Mouse (Mus musculus) cerebellum, adult 11 months (tissue): Measurements from ENCODE around the gene Nudt17.
A peak's percentile ranks its signal among the peaks of the same experiment; 100 is the strongest.
"Not testable (repeated sequence)": the region's sequence is repeated elsewhere in the genome, so short reads cannot be mapped to it uniquely, and the experiment has no call there.

Experiments
- DNase-seq: peaks from one replicate; pipeline ENCODE4 v3.0.0; 2022

The Nudt17 gene

DNA sequence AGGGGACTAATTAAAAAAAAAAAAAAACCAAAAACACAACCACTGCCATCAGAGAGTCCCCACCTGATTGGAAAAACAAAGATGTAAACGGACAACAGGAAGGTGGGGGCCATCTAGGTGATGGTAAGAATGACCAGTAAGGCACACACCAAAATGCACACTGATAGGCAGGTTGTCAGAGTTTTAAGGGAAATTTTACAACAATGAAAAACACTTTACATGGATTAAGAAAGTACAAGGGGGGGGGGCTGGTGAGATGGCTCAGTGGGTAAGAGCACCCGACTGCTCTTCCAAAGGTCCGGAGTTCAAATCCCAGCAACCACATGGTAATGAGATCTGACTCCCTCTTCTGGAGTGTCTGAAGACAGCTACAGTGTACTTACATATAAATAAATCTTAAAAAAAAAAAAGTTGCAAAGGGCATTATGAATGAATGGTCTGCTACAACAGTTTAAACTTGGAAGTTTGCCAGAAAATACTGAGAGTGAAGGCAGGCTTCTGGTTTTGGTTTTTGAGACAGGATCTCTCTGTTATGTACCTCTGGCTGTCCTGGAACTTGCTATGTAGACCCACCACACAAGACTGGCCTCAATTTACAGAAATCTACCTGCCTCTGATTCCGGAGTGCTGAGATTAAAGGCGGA lies 39.8 kb downstream of the Nudt17 start:
- DNase-seq = no peak

DNA sequence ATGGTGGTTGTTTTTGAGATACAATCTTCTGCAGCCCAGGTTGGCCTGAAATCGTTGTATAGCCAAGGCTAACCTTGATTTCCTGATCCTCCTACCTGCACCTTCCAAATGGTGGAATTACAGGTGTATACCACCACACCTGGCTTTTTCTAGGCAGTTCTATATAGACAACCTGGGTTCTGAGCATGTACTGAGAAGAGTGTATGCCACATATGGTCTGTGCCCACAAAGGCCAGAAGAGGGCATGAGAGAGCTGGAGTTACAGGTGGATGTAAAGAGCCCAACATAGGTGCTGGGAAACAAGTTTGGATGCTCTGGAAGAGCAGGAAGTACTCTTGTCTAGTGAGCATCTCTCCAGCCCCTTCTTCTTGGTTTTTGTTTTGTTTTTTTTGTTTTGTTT lies 41.0 kb downstream of the Nudt17 start:
- no peak for DNase-seq

DNA sequence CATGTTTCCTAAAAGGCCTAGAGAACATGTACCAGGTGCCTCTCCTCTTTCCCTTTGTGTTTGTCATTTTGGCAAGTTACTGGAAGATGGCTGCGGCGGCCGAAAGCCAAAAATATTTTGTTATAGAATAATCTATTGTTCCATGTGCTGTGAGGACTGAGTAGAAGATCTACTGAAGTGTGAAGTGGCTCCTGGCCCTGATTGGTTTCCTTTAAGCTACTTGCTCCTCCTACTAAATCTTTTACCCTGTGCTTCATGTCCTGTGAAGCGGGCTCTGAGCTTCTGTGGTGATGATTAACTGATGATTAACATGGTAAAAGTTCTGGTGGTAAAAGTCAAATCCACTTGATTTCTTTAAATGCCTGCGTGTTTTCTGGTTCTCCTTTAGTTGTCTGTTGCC lies 41.4 kb downstream of the Nudt17 start:
- no peak for DNase-seq

DNA sequence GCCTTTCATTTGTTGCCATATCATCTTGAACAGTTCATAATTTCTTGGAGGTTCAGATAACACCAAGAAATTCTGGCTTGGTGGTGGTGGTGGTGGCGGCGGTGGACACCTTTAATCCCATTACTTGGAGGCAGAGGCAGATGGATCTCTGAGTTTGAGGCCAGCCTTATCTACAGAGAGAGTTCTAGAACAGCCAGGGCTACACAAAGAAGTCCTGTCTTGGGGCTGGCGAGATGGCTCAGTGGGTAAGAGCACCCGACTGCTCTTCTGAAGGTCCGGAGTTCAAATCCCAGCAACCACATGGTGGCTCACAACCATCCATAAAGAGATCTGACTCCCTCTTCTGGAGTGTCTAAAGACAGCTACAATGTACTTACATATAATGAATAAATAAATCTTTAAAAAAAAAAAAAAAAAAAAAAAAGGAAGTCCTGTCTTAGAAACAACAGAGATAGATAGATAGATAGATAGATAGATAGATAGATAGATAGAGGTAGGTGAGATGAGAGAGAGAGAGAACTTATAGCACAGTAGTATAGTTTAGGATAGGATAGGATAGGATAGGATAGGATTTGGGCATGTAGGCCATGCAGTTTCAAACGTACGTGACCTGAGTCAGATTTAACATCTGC lies 42.5 kb downstream of the Nudt17 start:
- DNase-seq = not testable (repeated sequence)

DNA sequence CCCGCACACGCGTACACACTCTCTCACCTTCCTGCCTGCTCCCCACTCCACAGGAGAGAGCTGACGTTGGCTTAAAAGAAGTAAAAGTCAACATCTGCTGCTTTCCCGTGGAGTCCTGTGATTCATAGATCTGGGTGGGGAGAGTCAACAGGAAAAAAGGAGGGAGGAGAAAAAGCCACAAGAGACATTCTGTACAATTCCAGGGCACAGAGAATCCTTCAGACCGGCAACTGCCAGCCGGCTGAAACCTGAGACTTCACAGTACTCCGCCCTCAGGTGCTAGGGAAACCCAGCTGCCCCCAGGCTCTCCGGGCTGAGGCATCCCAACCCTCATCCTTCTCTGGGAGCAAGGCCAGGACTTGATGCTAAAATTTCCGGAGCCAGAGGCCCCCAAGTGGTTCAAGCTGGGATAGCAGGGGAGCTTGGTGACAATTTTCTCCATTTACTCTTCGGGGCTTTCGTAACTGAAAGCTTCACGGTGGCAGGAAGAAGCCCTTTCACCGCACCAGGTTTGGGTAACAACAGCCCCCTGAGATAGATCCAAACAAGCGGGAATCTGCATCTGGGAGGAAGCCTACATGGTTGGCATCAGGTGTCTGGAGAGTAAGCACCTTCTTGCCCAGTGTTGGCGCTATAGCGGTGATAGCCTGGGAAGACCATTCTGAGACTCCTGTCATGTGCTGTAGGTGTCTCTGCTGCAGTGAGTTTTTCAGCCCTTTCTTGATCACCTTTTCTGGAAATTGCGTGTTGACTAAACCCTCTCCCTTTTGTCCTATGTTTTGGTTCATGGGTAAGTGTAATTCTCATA lies 44.7 kb downstream of the Nudt17 start:
- DNase-seq = peak; percentile 88

DNA sequence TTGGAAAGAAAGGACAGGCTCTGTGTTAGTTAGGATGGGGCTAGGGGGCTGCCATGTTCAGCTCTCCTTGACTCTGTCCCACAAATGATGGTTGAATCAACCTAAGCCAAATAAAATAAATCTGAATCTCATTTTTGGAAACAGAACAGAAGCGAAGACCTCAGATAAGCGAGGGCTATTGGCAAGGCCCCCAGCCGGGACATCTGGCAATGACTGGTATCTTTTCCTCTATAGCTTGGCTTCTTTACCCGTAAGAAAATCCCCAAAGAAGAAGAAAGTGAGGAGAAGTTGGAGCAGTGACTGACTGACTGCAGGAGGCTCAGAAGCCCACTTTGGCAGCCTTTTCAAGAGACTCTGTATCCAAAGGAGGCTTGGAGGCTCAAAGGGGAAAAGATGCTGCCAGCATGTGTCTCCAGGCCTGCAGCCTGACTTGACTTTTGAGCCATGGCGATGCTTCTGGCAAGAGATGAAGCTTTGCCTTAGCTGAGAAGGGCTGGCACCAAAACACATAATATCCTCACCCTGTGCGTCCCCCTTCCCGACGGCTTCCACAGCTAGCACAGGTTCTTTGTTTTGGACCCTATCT lies 45.5 kb downstream of the Nudt17 start:
- DNase-seq = no peak

DNA sequence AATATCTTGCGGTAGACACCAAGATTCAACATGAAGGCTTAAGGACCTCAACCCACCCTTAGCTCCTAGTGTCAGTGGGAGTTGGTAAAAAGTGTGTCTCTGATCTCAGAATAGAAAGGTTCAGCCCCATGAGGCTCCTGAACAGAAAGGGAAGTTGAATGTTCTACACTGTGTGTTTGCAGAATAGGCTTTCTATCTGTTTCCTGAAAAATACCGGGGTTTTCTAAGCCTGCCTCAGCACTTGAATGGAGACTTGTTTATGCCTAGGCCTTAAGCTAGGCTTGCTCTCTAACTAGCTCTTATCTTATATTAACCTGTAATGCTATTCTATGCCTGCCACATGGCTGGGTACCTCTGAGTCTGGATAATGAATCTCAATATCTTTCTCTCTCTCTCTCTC lies 47.5 kb downstream of the Nudt17 start:
- DNase-seq = no peak
